Mouse (Mus musculus): ENCODE data around the gene Thegl. TPM values are rescaled to one million over a fixed set of nuclear protein-coding genes. Genes with fewer than 3 reads are reported as not detected.

Gene Thegl
- polyA plus RNA-seq, 1 experiment from 2014 or later = 0.30 TPM

DNA sequence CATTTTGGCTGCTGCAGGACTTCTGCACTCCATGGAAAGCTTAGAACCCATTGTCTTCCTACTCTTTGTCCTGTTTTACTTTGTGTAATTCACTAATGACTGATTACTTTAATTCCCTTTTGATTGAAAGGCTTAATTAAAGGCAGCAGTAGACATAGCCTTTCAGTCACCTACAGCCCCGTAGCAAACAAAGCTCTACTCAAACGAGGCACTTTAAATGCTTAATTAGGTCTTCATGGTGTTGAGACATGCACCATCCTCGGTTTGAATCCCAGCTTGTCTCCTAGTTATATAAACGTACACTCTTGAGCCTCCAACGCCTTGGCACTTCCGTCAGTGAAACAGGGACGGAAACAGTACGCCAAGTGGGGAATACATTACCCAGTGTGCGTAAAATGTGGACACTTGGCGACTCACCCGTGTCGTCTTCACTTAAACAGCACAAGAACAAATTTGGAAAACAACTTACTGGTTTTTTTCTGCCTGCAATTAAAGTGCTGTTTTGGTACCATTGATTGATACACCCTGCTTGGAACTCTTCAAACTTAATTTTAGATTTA, 41.1 kb downstream of the Thegl start:
- ATAC-seq = no peak
- no peak overlapping the region for H3K27ac ChIP-seq
- no peak overlapping the region for H3K9ac ChIP-seq (replicated peaks)
- 46% methylated on average over 12 of the region's 12 CpGs for WGBS
- H3K9me3 ChIP-seq = no peaks in the 10 kb centered on the region
- H3K4me1 ChIP-seq (replicated peaks) = no peaks in the 10 kb centered on the region
- H3K4me3 ChIP-seq (replicated peaks) = no peak overlapping the region
- peaks cover 7% of the 10 kb centered on the region for H3K27me3 ChIP-seq
- H3K4me2 ChIP-seq (replicated peaks) = no peak overlapping the region
- H3K36me3 ChIP-seq = no peaks in the 10 kb centered on the region

DNA sequence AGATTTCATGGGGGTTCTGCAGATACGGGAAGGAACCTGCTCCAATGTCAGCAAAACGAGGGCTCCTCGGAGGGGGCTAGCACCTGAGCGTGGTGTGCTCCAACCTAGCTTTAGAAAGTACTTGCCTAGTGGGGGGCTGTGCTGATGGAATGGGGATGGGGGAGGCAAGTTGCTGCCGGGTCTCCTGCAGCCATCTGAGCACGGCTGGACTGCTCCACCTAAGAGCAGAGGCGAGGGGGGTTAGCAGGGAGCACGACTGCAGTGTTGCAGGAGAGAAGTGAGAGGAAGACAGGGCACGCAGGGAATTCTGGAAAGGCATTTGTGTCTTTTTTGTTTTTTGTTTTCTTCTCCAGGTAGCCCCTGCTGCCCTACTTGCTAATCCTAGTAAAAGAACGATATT, 44.5 kb downstream of the Thegl start:
- ATAC-seq = no peak
- H3K9me3 ChIP-seq = no peaks in the 10 kb centered on the region
- H3K4me1 ChIP-seq (replicated peaks) = no peaks in the 10 kb centered on the region
- H3K27me3 ChIP-seq = peaks cover 7% of the 10 kb centered on the region
- H3K4me2 ChIP-seq (replicated peaks) = no peak overlapping the region
- no peak overlapping the region for H3K4me3 ChIP-seq (replicated peaks)
- no peak overlapping the region for H3K9ac ChIP-seq (replicated peaks)
- 39% methylated on average over 10 of the region's 10 CpGs for WGBS
- no peak overlapping the region for H3K27ac ChIP-seq
- H3K36me3 ChIP-seq = no peaks in the 10 kb centered on the region

- Histone ChIP-seq H3K36me3 (no peaks in the 10 kb centered on the region), H3K4me1 (replicated peaks) (no peaks in the 10 kb centered on the region), H3K9ac (replicated peaks) (no peak overlapping the region), H3K9me3 (no peaks in the 10 kb centered on the region), H3K4me3 (replicated peaks) (no peak overlapping the region), H3K27me3 (peaks cover 7% of the 10 kb centered on the region), H3K4me2 (replicated peaks) (no peak overlapping the region), H3K27ac (no peak overlapping the region)
- ATAC-seq = no peak
- whole genome bisulfite sequencing = 34% methylated on average over 17 of the region's 17 CpGs
These were observed 45.7 kb downstream of the Thegl start for GRCm38 (mm10) chr5:77061372-77062038.

DNA sequence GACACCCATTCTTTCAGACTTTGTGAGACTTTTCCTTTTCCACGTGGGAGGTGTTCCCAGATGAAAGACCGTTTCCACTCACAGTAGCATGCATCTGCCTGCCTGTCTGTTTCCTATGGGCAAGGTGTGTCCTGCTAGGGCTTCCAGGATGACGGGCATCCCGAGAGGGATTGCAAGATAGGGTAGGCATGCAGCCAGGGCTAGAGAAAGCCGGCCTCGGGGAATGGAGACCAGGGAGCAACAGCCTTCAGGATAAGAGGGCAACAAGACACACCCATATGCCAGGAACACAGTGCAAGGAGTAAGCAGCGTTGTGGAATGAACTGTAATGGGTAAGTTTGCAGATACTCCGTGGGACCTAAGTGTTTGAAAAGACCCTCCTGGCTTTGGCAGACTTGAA, 51.5 kb downstream of the Thegl start:
- H3K9me3 ChIP-seq = no peaks in the 10 kb centered on the region
- H3K9ac ChIP-seq (replicated peaks) = no peak overlapping the region
- H3K27me3 ChIP-seq = no peaks in the 10 kb centered on the region
- H3K4me3 ChIP-seq (replicated peaks) = no peak overlapping the region
- no peak overlapping the region for H3K27ac ChIP-seq
- H3K4me1 ChIP-seq (replicated peaks) = no peaks in the 10 kb centered on the region
- no peaks in the 10 kb centered on the region for H3K36me3 ChIP-seq
- ATAC-seq = no peak
- H3K4me2 ChIP-seq (replicated peaks) = no peak overlapping the region
- 85% methylated on average over 8 of the region's 8 CpGs for WGBS

DNA sequence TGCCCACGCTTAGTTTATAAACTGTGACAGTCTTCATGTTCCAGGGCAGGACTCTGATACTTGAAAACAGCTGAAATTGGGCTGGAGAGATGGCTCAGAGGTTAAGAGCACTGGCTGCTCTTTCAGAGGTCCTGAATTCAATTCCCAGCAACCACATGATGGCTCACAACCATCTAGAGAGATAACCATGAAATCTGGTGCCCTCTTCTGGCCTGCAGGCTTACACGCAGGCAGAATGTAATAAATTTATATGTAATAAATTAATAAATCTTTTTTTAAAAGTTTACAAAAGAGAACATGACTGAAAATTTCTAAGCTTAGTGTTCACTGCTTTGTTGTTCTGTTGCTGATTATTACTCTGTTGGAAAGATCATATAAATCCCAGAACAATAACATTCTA, 55.2 kb downstream of the Thegl start:
- no peak for ATAC-seq
- Histone ChIP-seq H3K9me3 (no peaks in the 10 kb centered on the region), H3K4me3 (replicated peaks) (no peak overlapping the region), H3K9ac (replicated peaks) (no peak overlapping the region), H3K4me1 (replicated peaks) (no peaks in the 10 kb centered on the region), H3K27me3 (no peaks in the 10 kb centered on the region), H3K27ac (no peak overlapping the region), H3K36me3 (no peaks in the 10 kb centered on the region), H3K4me2 (replicated peaks) (no peak overlapping the region)
- whole genome bisulfite sequencing = 87% methylated on average over 2 of the region's 2 CpGs

DNA sequence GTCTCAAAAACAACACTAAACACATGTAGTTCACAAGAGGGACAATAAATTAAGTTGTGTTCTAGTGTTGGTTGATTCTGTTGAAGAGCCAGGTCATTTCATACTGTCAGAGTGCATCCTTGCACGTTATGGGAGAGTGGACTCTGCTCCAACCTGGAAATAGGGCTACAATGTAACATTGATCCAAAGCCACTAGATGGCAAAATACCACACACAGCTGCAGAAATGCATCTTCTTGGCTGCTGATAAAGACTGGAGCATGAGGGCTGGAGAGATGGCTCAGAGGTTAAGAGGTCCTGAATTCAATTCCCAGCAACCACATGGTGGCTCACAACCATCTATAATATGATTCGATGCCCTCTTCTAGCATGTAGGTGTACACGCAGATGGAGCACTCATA, 55.8 kb downstream of the Thegl start:
- 91% methylated on average over 3 of the region's 3 CpGs for WGBS
- no peaks in the 10 kb centered on the region for H3K36me3 ChIP-seq
- H3K4me3 ChIP-seq (replicated peaks) = no peak overlapping the region
- no peak for ATAC-seq
- H3K4me2 ChIP-seq (replicated peaks) = no peak overlapping the region
- H3K9ac ChIP-seq (replicated peaks) = no peak overlapping the region
- H3K4me1 ChIP-seq (replicated peaks) = no peaks in the 10 kb centered on the region
- H3K9me3 ChIP-seq = no peaks in the 10 kb centered on the region
- no peak overlapping the region for H3K27ac ChIP-seq
- no peaks in the 10 kb centered on the region for H3K27me3 ChIP-seq

- H3K9me3 ChIP-seq = no peaks in the 10 kb centered on the region
- 92% methylated on average over 8 of the region's 8 CpGs for WGBS
- no peaks in the 10 kb centered on the region for H3K27me3 ChIP-seq
- H3K27ac ChIP-seq = no peak overlapping the region
- no peaks in the 10 kb centered on the region for H3K4me1 ChIP-seq (replicated peaks)
- ATAC-seq = no peak
- no peak overlapping the region for H3K4me2 ChIP-seq (replicated peaks)
- no peak overlapping the region for H3K9ac ChIP-seq (replicated peaks)
- no peak overlapping the region for H3K4me3 ChIP-seq (replicated peaks)
- H3K36me3 ChIP-seq = no peaks in the 10 kb centered on the region
These were observed 58.0 kb downstream of the Thegl start for GRCm38 (mm10) chr5:77073794-77074193.

DNA sequence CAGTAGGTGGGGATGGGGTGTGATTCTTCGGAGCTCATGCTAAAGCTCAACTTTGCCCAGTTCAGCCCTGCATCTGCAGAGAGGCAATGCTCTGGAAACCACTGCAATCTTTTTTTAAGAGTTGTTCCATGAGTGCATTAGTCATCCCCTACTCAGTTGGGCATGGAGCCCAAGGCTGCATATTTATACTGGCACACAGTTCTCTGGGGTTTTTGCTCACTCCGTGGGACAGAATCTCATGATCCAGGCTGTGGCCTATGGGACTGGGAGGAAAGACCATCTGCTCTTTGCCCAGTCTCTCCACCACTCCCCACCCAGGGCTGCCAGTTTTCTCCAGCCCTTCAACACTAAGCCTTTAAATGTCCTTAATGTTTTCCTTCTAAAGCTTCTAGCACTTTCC, 59.1 kb downstream of the Thegl start:
- Histone ChIP-seq H3K4me3 (replicated peaks) (no peak overlapping the region), H3K4me1 (replicated peaks) (no peaks in the 10 kb centered on the region)
- ATAC-seq = no peak

GRCm38 (mm10) chr5:77075951-77076350, 60.1 kb downstream of the Thegl start:
- Histone ChIP-seq H3K36me3 (no peaks in the 10 kb centered on the region), H3K9ac (replicated peaks) (no peak overlapping the region), H3K27me3 (no peaks in the 10 kb centered on the region), H3K4me2 (replicated peaks) (no peak overlapping the region), H3K4me1 (replicated peaks) (no peaks in the 10 kb centered on the region), H3K4me3 (replicated peaks) (no peak overlapping the region), H3K27ac (no peak overlapping the region), H3K9me3 (no peaks in the 10 kb centered on the region)
- no peak for ATAC-seq
- 94% methylated on average over 4 of the region's 4 CpGs for WGBS

More for the DNA sequence above, 59.1 kb downstream of the Thegl start:
- H3K27me3 ChIP-seq = no peaks in the 10 kb centered on the region
- H3K4me2 ChIP-seq (replicated peaks) = no peak overlapping the region
- no peak overlapping the region for H3K9ac ChIP-seq (replicated peaks)
- H3K27ac ChIP-seq = no peak overlapping the region
- H3K36me3 ChIP-seq = no peaks in the 10 kb centered on the region
- H3K9me3 ChIP-seq = no peaks in the 10 kb centered on the region
- WGBS = 79% methylated on average over 2 of the region's 2 CpGs

- H3K36me3 ChIP-seq = no peaks in the 10 kb centered on the region
- no peaks in the 10 kb centered on the region for H3K27me3 ChIP-seq
- no peak overlapping the region for H3K27ac ChIP-seq
- 95% methylated on average over 4 of the region's 4 CpGs for WGBS
- H3K4me2 ChIP-seq (replicated peaks) = no peak overlapping the region
- no peaks in the 10 kb centered on the region for H3K9me3 ChIP-seq
- no peak overlapping the region for H3K4me3 ChIP-seq (replicated peaks)
- no peaks in the 10 kb centered on the region for H3K4me1 ChIP-seq (replicated peaks)
- no peak overlapping the region for H3K9ac ChIP-seq (replicated peaks)
- ATAC-seq = no peak
These were observed 64.9 kb downstream of the Thegl start for GRCm38 (mm10) chr5:77080761-77081160.

DNA sequence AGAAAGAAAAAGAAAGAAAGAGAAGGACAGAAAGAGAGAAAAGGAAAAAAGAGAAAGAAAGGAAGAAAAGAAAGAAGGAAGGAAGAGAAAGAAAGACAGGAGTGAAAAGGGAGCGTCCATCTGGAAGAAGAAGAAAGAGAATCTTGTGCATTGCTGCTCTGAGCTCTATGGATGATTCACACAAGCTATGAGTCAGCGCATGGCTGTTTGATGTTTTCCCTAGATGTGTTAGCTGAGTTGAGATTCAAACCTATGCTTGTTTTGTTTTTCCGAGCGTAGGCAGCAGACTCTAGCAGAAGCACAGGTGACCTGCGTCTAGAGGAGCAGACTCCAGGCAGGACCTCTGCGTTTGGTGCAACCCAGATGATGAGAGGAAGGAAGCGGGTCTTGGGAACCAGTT, 66.9 kb downstream of the Thegl start:
- Histone ChIP-seq H3K4me3 (replicated peaks) (no peak overlapping the region), H3K27me3 (no peaks in the 10 kb centered on the region), H3K36me3 (no peaks in the 10 kb centered on the region), H3K9ac (replicated peaks) (no peak overlapping the region), H3K9me3 (no peaks in the 10 kb centered on the region), H3K4me1 (replicated peaks) (no peaks in the 10 kb centered on the region), H3K27ac (no peak overlapping the region), H3K4me2 (replicated peaks) (no peak overlapping the region)
- 86% methylated on average over 7 of the region's 7 CpGs for WGBS
- ATAC-seq = no peak

GRCm38 (mm10) chr5:77084418-77084817, 68.6 kb downstream of the Thegl start:
- Histone ChIP-seq H3K4me3 (replicated peaks) (no peak overlapping the region), H3K4me1 (replicated peaks) (no peaks in the 10 kb centered on the region), H3K9me3 (no peaks in the 10 kb centered on the region), H3K27me3 (peaks cover 14% of the 10 kb centered on the region), H3K9ac (replicated peaks) (no peak overlapping the region), H3K27ac (no peak overlapping the region), H3K36me3 (no peaks in the 10 kb centered on the region), H3K4me2 (replicated peaks) (no peak overlapping the region)
- no peak for ATAC-seq
- 90% methylated on average over 4 of the region's 4 CpGs for WGBS
